Mouse (Mus musculus) monocyte, adult 2 months (primary cell): ENCODE measurements around the gene Inpp4a.

Experiments used
- DNase-seq, 2 experiments: peaks; one replicate each; pipeline ENCODE4 v3.0.0; 2022; ENCODE audit warnings: low spot score in 2 of 2, low read depth in 1 of 2

Gene Inpp4a

DNA sequence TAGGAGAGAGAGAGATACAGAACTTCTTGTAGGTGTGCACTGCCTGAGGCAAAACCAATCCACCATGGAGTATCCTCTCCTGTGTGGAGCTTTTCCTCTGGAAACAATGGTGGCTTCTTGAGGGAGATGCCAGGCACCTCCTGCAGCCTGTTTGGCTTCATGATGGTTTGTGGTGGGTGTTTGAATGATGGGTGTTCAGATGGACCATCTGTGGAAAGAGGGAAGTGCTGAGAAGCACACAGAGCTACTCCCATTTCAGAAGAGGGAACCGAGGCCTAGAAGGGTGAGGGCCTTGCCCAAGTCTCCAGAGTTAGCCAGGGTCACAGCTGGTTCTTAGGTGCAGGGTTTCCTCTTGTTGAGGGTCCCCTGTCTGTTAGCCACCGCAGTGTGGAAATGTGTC is 23.0 kb downstream of the Inpp4a start:
- DNase-seq, result peak; percentile 33 to 45

DNA sequence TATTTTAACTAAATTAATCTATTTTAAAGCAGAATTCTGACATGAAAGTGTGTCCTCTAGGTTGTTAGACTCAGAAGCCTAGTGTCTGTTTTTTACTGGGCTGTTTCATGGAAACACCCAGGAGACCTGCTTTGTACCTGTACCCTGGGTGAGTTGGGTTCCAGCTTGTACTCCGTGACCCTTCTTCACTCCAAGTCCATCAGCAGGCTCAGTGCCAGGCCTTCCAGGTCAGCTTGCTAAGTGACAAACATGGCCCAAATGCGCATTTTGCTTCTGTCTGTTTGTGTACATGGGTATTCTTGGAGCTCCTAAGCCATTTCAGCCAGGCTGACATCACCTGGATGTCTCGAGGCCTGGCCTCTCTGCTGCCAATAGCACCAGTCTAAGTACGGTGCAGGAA is 23.5 kb downstream of the Inpp4a start:
- DNase-seq, result no peak

DNA sequence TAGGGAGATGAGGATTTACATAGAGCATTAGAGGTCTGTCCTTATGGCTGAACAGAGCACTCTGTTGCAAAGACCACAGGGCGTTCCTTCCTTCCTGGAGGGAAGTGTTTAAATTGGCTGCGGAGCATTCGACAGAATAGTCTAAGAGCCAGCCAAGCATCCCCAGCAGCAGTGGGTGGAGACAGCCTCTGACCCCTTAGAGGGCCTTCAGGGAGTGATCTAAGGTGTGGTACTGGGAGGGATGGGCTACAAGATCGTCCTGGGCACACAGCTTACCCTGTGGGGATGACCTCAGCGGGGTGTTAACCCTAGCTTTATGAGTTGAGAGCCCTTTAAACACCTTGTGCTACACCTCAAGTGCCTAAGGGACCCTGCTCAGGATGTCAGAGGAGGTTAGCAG is 24.9 kb downstream of the Inpp4a start:
- DNase-seq, result no peak

DNA sequence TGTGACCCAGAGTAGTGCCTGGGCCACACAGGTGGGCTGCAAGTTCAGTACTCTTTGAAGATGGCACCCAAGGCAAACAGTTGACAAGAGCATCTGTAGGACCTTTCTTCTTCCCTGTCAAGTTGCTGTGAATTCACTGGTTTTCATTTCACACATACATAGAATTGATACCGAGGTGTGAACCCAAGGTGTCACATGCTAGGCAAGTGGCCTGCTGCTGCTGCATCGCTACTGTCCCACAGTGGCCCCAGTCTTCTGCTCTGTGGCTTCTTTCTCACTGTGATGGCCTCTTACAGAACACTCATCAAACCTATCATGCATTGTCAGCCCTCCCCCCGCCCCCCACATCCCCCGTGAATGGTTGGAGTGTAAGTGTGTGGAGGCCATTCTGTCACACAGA is 27.6 kb downstream of the Inpp4a start:
- DNase-seq, result no peak

DNA sequence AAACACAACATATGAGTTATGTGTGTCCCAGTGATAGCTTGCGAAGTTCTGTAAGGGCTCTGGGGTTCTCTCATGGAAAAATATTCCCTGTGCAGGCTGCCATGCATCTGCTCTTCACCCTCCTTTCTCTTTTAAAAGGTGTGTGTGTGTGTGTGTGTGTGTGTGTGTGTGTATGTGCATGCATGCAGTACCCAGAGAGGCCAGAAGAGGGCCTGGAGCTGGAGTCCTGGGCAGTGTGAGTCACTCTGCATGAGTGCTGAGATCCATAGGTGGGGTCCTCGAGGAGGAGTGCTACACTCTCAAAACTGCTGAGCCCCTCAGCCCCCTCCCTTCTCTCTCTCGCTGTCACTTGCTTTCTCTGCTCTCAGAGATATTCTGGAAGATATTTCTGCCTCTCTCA is 29.5 kb downstream of the Inpp4a start:
- no peak for DNase-seq

DNA sequence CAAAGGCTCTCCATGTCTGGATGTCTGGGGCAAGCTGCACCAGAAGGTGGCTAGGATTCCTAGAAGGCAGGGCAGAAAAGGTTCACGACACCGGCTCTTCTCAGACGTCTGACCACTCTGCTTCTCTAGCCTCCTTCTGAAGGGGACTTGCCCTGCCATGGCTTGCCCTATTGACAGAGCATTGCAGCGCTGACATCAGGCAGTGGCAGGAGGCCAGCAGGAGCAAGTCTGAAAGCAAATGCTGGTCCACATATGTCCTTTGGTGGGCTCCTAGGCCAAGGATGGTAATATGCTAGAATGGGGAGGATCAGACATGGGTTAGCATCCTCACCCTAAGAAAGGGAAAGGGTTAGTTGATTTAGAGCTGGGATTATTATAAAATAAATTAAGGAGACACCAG is 30.2 kb downstream of the Inpp4a start:
- no peak for DNase-seq

DNA sequence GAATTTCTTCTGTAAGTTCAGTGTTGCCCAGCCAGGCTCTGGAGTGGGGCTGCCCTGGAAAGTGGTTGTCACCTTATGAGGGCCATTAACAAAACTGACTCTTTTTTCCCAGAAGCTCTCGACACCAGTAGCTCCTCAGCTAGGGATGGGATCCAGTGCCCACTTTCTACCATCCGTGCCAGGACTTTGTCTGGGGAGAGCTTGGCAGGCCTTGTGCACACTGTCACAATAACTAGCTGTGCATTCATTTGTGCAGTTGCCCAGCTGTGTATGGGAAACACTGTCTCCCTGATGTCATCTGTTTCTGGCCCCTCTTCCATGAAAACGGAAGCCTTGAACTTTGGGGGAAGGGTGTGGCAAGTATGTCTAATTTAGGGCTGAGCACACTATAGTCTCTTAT is 33.1 kb downstream of the Inpp4a start:
- no peak for DNase-seq

DNA sequence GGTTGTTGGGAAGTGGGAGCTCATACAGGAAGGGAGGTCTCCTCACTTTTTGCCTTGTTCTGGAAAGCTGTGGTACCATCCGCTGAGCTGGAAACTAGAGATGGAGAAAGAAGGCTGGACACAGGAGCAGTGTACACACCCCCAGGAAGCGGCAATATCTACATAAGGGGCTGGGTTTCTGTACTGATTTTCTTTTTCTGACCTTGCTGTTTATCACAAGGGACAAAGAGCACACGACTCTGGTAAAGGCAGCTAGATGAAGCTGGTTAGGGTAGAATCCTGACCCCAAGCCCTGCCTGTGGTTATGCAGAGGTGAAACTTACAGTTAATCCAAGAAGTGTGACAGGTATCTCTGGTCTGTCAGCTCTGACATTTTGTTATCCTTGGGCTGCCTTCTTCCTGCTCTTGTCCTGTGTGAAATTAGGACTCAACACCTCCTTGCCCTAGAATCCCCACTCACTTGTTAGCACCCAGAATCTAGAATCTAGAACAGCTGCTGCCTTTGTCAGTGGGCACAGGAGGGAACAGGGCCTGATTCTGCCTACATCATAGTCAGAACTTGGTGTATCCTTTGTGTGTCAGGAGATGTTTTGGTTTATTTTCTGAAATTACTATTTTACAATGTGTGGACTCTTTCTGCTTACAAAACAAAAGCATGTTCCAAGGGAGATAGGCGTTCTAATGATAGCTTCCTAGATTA is 34.2 kb downstream of the Inpp4a start:
- no peak for DNase-seq

DNA sequence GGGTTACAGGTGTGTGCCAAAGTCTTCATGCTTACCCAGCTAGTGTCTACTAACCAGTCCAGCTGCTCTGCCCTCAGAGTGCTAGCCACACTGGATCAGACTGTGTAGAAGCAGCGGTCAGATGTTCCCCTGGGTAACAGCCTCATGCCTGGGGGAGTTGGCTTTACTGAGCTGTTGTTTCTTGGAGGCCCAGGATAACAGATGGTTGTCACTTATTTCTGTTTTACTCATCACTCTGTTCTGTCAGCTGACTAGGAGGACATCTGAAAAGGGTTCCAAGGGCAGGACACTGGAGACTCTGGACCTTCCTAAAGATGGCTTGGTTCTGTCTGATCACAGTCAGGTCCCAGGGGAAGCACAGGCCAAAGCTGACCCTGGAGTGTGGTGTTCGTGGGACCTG is 36.4 kb downstream of the Inpp4a start:
- DNase-seq, result no peak

DNA sequence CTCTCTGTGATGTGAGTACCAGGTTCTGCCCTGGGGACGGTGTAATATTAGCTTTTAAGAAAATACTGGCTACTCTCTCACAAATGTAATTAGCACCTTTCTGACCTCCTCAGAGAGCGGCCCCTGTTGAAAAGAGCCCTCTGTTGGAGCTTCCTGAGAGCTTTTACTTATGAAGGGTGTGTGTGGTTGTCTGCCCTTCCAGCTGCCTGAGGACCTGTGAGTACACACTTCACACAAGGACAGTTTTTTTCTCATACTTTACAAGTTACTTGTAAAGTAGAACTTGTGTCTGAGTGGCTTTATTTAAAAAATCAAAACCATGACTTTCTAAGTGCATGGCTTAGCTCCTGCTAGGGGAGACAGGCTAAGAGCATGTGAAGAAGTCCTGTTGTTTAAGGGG is 37.1 kb downstream of the Inpp4a start:
- DNase-seq, result no peak

DNA sequence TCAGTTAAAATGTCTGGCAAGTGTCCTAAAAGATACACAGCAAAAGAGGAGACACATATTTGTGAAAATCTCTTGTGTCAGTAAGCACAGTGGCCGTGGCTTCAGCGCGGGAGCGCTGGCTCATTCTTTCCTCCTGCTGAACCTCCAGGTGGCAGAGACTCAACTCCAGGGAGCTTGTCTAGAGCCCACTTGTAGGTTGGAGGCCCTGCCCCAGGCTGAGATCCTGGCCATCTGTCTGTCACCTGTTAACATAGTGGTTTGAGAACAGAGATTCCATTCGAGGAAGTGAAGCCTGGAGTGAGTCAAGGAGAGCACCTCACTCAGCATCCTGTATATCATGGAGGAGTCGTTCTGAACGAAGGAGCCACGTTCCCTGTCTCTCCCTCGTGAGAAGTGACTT is 37.6 kb downstream of the Inpp4a start:
- no peak for DNase-seq

DNA sequence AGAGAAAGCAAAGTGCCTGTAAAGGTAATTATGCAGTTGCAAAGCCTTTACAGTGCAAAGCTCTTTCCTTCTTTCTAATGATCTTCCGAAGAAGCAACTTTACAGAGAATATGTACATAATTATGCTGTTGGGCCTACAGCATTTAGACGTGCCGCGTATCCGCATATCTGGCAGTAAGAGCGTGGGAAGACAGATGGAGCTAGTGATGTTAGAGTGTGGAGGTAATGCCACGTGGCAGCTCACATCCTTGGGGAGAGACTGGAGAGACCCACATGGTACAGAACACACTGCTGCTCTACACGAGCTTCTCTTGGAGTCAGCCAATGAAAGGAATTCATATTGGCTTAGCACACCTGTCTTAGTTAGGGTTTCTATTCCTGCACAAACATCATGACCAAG is 39.5 kb downstream of the Inpp4a start:
- DNase-seq, result no peak

DNA sequence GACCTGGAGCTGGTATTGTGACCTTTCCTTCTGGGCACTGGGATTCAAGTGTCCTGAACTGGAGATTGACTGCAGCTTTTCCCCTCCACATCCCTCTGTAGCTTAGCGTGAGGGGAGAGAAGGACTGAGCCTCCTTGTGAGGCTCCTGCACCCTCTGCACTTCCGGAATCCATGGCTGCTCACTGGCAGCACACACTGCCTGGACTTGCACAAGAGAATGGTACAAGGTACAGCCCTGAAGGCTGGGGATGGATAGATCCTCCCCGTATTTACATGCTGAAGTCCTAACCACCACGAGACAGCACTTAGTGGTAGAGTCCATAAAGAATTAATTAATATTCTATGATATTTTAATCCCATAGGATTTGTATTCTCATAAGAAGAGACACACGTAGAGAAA is 41.7 kb downstream of the Inpp4a start:
- no peak for DNase-seq

DNA sequence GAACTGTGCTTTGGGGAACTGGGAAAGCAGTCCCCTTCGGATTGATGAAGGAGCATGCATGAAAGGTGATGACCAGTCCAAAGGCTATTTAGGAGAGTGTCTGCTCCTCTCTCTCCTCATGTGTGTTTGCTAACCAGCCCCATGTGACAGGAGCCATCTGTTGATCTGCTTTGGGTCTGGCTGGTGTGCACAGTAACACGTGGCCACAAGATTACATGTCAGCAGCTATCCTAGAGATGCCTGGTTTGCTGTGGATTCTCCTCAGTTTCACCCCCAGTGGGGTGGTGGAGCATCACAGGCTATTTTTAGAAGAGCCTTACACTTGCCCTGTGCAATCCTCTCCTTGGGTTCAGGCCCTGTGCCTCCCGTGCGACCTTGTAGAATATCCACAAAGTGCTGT is 42.2 kb downstream of the Inpp4a start:
- no peak for DNase-seq

DNA sequence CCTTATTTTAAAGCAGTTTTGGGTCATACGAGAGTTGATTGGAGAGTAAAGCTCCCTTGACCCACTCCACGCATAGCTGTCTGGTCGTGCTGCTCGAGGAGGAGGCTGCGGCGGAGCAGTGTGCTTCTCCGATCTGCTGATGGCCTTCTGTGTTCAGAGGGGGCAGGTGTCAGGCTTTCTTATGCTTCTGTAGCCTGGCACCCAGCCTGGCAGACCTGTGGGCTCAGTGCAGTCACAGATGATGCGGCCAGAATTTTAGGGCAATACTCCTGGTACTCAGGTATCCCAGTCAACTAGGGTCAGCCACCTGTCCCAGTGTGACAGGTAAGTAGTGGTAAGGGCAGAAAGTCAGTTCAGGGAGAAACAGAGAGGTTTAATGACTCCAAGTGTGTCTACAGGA is 42.9 kb downstream of the Inpp4a start:
- DNase-seq, result no peak

DNA sequence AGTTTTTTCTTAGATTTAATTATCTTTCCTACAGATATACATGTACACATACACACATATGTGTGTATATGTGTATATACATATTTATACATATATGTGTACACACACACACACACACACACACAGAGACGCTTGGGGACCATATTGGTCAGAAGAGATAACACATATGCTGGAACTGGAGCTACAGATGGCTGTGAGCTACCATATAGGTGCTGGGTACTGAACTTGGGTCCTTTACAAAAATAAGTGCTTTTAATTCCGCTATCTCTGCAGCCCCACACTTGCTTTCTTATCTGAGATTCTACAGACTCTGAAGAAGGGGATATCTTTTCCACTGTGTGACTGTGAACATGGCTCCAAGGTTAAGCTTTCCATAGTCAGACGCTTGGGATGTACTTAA is 43.6 kb downstream of the Inpp4a start:
- no peak for DNase-seq

DNA sequence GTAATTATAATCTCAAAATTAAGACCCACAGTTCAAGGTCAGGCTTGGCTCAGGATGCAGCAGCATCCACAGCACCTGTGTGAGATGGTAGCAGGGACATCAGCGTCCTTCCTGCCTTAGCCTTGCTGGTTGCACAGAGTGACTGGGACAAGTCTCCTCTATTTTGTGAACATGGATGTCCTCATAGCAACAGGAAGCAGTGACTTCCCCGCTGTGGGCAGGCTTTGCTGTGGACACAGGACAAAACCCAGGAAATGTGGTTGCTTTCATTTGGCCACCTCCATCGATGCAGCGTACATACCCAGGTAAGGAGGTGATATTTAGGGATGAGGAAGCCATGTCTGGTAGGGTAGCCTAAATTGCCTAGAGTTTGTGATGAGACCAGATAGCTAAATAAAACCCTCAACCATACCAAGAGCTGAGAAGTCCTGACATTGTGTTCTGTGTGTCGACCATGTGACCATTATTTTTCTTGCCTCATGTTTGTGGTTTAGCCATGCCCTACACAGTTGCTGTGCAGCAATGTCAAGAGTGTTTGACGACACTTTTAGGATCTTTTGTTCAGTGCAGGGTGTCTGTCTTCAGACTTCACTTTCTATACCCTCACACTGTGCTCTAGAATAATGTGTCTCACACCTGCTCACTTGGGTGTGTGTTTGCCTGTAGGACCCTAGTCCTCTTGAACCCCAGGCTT is 44.7 kb downstream of the Inpp4a start:
- peak; percentile 40 to 46 for DNase-seq

DNA sequence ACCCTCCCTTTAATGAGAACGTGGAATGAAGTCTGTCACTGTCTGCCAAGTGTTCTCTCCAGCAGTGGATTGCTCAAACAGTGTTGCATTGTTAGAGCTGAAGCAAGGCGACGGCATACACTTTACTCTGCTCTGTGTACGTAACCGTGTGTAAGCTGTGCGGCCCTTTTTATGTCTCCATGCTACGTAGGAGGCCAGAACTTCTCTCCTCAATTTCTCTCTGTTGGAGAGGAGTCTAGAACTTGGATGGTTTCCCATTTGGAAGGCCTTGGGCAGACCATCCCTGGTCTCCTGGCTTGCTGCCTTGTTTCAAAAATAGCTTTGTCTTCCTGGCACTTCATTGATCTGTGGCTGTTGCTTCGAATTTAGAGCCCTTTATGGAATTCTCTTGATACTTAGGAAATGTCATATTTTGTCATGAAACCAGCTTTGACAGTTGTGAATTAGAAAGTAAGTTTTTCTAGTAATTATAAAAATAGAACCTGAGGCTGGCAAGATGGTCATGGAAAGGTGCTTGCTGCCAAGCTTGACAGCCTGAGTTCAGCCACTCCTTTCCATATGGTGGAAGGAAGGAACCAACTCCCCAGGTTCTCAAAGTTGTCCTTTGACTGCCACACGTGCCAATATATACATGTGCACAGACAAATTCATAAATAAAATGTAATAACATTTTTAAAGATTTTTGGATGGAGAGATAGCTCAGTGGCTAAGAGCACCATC is 47.9 kb downstream of the Inpp4a start:
- DNase-seq, result no peak

DNA sequence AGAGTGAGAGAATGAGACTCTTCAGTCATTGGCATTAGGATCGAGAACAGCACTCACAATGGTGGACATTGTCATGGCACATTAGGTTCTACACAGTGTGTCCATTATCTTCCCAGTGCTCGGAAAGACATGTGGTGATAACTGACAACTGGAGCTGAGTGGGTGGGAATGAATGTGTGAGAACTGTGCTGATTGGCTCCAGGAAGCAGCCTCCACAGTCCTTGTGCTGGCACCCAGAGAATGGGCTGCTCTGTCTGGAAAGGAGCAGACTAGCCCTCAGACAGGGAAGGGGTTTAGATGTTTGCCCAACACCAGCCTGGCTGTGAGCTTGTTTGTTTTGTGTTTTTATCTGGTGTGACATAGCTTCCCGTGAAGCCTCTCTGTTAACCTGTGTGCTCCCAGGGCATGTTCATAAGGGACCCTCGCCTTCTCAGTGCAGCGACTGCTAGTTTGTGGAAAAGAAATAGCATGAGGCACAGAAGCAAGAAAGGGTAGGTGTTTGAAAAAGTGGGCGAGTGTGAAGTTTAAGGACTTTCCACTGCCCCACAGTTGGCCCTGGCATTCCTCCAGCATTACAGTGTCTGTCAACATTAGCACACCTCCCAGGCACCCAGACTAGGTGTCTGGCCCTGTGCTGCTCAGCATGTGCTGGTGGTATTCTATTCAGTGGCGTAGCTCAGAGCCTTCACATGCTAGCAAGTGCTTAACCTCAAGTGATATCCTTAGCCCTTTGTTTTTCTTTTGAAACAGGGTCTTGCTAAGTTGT is 51.4 kb downstream of the Inpp4a start:
- DNase-seq, result no peak

DNA sequence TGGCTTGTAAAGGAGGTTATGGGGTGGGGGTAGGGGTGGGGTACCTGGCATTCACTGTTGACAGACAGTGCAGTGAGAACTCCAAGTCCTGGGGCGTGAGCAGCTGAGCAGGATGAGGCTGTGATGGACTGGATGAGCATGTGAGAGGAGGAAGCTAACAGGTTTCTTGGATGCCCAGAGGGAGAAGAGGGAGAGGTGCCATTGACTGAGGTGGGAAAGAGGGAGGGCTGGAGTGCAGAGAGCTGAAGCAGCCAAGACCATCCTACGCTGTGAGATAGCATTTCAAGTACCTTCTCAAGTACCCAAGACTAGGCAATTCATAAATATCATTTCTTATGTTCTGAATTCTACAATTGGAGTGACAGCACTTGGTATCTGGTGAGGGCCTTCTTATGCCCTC is 52.3 kb downstream of the Inpp4a start:
- no peak for DNase-seq

DNA sequence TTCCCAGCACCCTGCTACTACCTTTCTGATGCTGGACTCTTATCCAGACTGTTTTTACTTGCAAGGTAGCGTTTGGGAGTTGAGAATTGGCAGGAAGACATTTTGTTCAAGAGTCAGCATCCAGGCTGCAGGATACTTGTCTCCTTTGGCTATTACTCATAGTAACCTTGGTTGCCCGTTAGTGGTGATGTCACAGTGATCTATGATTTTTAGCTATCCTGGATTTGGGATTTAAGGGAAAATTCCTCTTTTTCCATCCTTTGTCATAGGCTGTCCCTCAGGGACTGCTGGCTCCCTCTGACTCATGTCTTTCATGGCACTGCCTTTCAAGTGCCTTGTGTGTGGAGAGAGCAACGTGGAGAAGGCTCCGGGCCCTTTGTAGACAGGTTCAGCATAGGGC is 53.8 kb downstream of the Inpp4a start:
- no peak for DNase-seq

DNA sequence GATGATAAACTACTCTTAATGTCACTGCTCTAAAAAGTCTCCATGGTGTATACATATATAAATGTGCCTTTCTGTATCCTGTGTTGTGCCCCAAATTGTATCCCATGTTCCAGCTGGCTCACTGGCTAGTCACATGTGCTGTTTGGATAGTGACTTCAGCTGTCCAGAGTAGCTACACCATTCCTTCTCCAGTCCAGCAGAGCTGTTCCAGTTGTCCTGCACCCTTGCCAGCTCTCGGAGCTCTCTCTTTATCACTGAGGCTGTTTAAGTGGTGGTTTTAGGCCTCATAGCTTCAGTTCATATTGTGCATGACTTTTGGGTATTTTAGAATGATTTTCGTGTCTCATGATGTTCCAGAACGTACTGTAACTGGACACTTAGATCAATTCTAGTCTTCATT is 55.8 kb downstream of the Inpp4a start:
- DNase-seq, result no peak
